Mouse (Mus musculus) brown adipose tissue, adult 24 weeks (tissue): Measurements from ENCODE around the gene Olfr1404. TPM values are rescaled to one million over a fixed set of nuclear protein-coding genes. Genes with fewer than 3 reads are reported as not detected.
"Not testable (repeated sequence)": the region's sequence is repeated elsewhere in the genome, so short reads cannot be mapped to it uniquely, and the experiment has no call there.

ENCODE experiments used
- H3K27ac ChIP-seq: fragments of 200-500 bp; replicated peaks from 2 replicates; pipeline ENCODE4 v1.5.1; 2012; ENCODE audit warnings: low read depth, mild to moderate bottlenecking, low read length
- H3K4me1 ChIP-seq: fragments of 200-500 bp; 2 replicates; pipeline ENCODE4 v1.6.1; 2012; ENCODE audit warnings: low read length, mixed read lengths; ENCODE audit not compliant: control insufficient read depth, insufficient read depth, insufficient read length
- H3K4me3 ChIP-seq: fragments of 200-500 bp; 2 replicates; pipeline ENCODE4 v1.5.1; 2012; ENCODE audit warnings: low read depth, mild to moderate bottlenecking, low read length, moderate library complexity; ENCODE audit not compliant: insufficient read depth
- polyA plus RNA-seq: library from polyadenylated mRNA; stranded (reverse); fragments of >200 nt; gene quantifications from 2 replicates; pipeline ENCODE4 v1.2.4, GENCODE M21; 2012; ENCODE audit not compliant: missing spikeins, insufficient read depth, insufficient read length

The Olfr1404 gene
- polyA plus RNA-seq = not detected in 2 replicates

DNA sequence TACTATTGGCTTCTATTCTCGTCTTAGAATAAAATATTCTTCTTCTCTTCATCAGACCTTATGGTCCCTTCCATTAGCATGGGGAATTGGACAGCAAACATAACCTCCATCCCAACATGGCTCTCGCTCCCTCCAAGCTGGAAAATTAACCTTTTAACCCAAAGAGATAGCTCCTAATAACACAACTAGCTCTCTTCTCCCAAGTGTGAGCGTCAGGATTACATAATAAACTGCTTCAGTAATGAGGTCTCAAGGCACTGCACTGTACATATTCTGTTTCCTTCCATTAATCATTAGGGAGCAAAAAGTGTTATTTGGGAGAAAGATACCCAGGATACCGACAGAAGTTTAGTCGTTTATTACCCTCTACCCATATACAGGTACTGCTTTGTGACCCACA is at the start of gene Olfr1404:
TSS of gene Olfr1404 (plus strand) at position 301 of the 400 bp plus-strand sequence.
- Histone ChIP-seq H3K27ac (no peak within 1 kb of the TSS), H3K4me3 (no peak within 1 kb of the TSS), H3K4me1 (no peaks in the 10 kb centered on the region)

DNA sequence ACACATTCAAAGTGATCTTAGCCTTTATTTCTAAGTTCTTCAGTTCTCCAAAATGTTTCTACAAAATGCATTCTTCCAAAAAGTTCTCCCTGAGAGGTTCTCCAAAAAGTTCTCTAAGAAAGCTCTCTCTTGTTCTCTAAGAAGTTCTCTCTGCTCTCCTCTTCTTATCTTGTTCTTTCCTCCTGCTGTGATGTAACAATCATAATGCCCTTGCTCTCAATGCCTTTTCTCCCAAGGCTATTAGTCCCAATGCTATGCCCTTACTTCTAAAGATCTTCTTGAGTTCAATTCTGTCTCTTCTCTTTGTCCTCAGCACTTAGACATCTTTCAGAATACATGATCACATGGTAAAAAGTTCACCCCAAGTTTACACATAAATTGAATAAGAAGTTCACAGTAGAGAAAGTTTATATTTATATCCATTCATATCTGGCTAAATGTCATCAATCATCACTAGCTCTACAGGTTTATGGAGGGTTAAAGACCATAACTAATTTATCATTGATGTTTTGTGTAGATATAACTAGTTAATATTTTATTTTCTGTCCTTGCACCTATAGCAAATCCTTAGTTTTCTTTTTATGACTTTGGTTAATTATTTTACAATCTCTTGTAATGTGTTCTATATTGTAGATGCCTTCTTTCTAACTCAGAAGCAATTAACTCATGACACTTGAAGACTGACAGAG is 37.9 kb upstream of the Olfr1404 start:
- Histone ChIP-seq H3K4me1 (no peaks in the 10 kb centered on the region), H3K4me3 (no peak overlapping the region), H3K27ac (no peak overlapping the region)

DNA sequence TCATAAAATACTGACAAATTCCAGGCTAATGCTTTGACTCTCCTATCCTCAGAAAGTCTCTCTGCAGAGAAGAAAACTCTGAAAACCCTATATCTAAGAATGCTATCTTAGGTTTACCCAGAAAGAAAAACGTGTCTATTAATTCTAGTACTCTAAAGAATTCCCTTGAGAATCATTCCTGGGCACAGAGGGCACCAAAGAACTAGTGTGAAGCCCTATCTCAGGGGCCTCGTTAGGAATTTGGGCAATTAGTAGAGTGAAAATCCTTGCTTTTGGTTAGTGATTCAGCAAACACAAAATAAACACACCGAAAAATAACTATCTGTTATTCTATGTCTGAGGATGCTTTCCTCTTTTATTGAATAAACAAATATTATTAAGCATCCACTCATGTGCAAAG is 21.7 kb upstream of the Olfr1404 start, which contains the start of gene Olfr1406:
TSS of gene Olfr1406 (minus strand) at position 101 of the 400 bp plus-strand sequence.
- no peaks in the 10 kb centered on the region for H3K4me1 ChIP-seq
- no peak within 1 kb of the TSS for H3K4me3 ChIP-seq
- H3K27ac ChIP-seq = no peak within 1 kb of the TSS

DNA sequence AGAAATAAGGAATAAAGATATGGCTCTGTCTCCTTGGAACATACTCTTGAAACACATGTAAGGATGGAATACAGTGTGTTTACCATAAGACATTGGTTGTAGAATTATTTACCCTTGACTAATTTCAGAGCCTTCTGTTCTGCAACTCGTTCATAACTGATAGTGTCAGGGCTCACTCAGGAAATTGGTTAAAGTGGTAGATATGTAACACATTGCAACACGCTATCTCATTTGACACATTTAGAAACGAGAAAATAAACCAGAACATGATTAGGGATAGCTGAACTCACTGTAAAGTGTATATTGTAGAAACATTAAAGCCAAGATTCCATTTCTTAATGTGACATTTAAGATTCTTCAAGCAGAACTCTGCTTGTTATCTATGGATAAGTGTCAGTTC is 20.1 kb upstream of the Olfr1404 start:
- H3K4me1 ChIP-seq = no peaks in the 10 kb centered on the region
- H3K4me3 ChIP-seq = no peak overlapping the region
- no peak overlapping the region for H3K27ac ChIP-seq

DNA sequence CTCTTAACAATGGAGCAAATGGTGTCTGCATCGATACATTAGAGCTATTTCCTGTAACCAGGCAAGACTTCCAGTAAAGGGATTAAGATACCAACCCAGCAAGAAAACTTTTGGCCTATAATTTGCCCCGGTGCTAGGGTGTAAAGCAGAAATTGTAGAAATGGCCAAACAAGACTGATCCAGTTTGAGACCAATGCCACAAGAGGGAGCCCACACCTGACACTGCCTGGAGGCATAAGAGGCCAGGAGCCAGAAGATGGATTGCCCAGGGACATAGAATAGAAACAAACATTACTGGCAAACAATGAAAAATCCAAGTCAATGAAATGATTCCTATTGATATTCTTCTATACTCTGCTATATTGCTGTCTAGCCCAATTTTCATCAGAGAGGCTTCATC is 15.8 kb upstream of the Olfr1404 start:
- Histone ChIP-seq H3K4me1 (no peaks in the 10 kb centered on the region), H3K27ac (no peak overlapping the region), H3K4me3 (no peak overlapping the region)

DNA sequence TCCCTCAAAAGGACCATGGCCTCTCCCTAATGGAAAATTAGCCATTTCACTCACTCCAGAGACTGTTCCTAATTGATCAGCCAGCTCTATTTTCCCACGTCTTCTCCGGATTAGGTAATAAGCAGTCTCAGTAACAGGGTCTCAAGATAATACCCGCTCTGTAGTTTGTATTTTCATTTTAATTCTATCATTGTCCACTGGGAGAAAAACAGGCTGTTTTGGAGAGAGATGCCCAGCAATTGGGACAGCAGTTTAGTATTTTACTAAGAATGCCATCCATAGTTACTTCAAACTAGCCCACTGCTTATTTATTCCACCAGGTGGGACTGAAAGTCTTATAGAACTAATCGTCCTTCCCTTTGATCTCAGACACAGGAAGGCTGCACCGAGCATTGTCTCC is 14.7 kb upstream of the Olfr1404 start, which contains the start of gene Olfr218:
TSS of gene Olfr218 (plus strand) at position 301 of the 400 bp plus-strand sequence.
- Histone ChIP-seq H3K4me3 (no peak within 1 kb of the TSS), H3K4me1 (no peaks in the 10 kb centered on the region), H3K27ac (no peak within 1 kb of the TSS)

DNA sequence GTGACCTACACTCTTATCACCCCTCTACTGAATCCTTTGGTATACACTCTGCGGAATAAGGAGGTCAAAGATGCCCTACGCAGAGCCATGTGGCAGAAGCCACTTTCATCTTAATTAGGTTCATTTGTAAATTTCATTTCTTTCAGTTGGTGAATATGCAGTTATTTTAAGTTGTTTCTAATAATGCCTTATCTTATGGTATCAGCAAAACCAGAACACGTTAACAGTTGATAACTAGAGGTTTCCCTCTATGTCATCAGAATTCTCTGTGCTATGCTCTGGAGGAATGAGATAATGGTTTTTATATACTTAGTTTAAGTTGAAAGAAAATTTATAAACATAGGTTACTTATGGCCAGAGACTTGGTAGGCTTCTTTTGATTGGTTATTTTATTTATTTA is 4.3 kb downstream of the Olfr1404 start:
- Histone ChIP-seq H3K4me1 (no peaks in the 10 kb centered on the region), H3K4me3 (no peak overlapping the region)

DNA sequence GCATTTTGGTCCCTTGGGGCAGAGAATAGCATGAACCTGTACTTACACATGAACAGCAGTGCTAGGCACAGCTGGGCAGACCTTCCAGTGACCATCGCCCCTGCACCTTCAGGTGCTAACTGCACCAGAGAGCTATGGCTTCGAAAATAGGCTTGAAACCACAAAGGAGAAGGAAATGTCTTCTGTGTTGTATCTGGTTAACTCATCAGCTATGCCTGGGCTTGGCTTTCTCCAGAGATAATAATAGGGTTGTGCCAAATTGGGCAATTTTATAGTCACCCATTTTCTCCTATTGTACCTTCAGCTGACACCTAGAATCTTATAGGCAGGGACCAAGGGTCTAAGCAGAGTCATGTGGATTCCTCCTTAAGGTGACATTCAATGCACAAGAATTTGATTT is 14.9 kb downstream of the Olfr1404 start, which contains the start of gene Fcer1a:
TSS of gene Fcer1a (minus strand) at position 134 of the 400 bp plus-strand sequence.
- Histone ChIP-seq H3K4me1 (no peaks in the 10 kb centered on the region), H3K27ac (no peak within 1 kb of the TSS), H3K4me3 (no peak within 1 kb of the TSS)

More for the DNA sequence above, 4.3 kb downstream of the Olfr1404 start:
- no peak overlapping the region for H3K27ac ChIP-seq

DNA sequence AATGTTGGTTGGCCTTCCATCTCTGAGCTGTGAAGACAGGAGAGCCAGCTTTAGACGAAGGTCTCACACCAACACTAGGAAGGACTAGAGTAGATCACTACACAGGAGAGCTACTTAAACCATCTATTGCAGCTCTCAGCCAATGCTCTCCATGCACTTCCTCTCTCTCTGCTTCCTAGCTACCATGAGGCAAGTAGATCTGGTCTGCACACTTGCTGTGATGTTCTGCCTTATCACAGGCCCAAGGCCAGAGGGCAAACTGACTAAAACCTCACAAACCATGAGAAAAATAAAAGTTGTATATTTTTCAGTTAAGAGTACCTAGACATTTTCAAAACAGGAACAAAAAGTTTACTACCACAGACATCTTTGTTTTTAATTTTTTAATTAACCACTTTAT is 24.8 kb downstream of the Olfr1404 start:
- H3K4me3 ChIP-seq, H3K27ac ChIP-seq, H3K4me1 ChIP-seq: not testable (repeated sequence)

DNA sequence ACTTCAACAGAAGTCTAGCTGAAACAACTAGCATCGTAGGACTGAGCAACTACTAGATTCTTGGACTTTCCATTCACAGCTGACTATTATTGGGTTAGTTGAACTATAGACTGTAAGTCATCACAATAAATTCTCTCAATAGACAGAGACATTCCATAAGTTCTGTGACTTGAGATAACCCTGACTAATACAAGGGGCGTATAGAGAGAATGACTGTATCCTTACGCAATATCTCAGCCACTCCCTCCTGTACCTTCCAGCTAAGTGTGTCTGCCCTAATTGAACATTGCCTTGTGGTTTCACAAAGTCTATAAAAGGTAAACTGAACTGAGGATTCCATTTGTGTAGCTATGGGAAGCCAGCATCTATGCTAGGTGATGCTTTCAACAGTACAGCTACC is 37.7 kb downstream of the Olfr1404 start:
- no peaks in the 10 kb centered on the region for H3K4me1 ChIP-seq
- H3K27ac ChIP-seq = no peak overlapping the region
- H3K4me3 ChIP-seq = no peak overlapping the region

DNA sequence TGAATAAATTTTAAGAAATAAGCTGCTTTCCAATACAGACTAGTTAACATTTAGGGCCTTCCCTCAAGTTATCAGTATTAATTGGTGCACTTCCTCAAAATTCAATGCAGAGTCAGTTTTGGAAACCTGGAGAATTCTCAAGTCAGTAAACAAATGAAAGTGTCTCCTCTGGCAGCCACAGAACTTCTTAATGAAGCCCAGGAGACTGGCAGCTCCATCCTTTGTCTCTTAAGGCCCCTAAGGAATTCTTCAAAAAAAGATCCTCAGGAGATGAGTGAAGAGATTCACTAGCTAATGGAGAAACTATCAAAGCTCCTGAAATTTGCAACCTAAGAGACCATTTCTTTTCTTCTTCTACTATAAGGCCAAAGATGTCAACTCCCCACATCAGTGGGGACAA is 53.5 kb downstream of the Olfr1404 start, which contains the start of gene Olfr418:
TSS of gene Olfr418 (plus strand) at position 301 of the 400 bp plus-strand sequence.
- H3K4me1 ChIP-seq = no peaks in the 10 kb centered on the region
- no peak within 1 kb of the TSS for H3K4me3 ChIP-seq
- H3K27ac ChIP-seq = no peak within 1 kb of the TSS

Other genes starting within 250 kb of the Olfr1404 start
- not detected in 2 replicates for gene Olfr1408, start 75.0 kb upstream of the Olfr1404 start, polyA plus RNA-seq
- gene Olfr1406, start 21.8 kb upstream of the Olfr1404 start, polyA plus RNA-seq = not detected in 2 replicates
- gene Olfr218, start 14.6 kb upstream of the Olfr1404 start, polyA plus RNA-seq = not detected in 2 replicates
- not detected in 2 replicates for gene Fcer1a, start 14.8 kb downstream of the Olfr1404 start, polyA plus RNA-seq
- gene Olfr418, start 53.6 kb downstream of the Olfr1404 start, polyA plus RNA-seq = not detected in 2 replicates
- not detected in 2 replicates for gene Mptx2, start 65.4 kb downstream of the Olfr1404 start, polyA plus RNA-seq
- gene Ackr1, start 121.4 kb downstream of the Olfr1404 start, polyA plus RNA-seq = 2.1 and 11.6 TPM in 2 replicates
- gene Aim2, start 138.5 kb downstream of the Olfr1404 start, polyA plus RNA-seq = not detected in 2 replicates
- gene Cadm3, start 155.3 kb downstream of the Olfr1404 start, polyA plus RNA-seq = 5.1 and 7.2 TPM in 2 replicates